Mouse (Mus musculus): ENCODE measurements around the gene Eya2.

DNA sequence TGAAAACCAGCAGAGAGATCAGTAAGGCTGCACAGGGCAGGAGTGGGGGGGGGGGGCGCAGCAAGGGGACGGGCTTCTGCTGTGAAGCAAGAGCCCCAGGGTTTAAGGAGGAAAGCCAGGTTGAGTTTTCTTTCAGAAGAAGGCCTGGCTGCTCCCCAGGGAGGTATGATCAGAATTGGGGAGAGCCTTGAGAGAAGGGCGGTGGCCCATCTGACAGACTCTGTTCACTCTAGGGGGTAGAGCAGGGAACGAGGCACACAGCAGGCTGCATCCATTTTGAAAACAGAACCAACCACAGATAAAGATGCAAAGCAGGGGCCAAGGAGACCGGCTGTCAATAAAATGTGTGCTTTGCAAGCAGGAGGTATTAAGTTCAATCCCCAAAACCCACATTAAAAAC, 145.5 kb downstream of the Eya2 start:
- no peak for TF ChIP-seq TAL1 (conservative IDR thresholded peaks at IDR 0.05; ENCODE audit: low read depth, low read length)
- no peak for TF ChIP-seq CTCF (IDR thresholded peaks at IDR 0.05; ENCODE audit: low read depth, low read length)
- TF ChIP-seq GATA1 (IDR thresholded peaks at IDR 0.05; ENCODE audit: borderline replicate concordance, low read length), result no peak
- TF ChIP-seq GATA2 (IDR thresholded peaks at IDR 0.05; ENCODE audit: borderline replicate concordance, low read depth, low read length), result no peak

Measured in G1E (cell line).